Mouse (Mus musculus) thymus, adult 2 months (tissue): Measurements from ENCODE around the gene Ak5.

Source experiments
- CTCF ChIP-seq: fragments of 200-500 bp; IDR thresholded peaks from 2 replicates; pipeline ENCODE4 v1.5.1; 2012; ENCODE audit warnings: mild to moderate bottlenecking, control low read depth, low read length, moderate library complexity, borderline replicate concordance; ENCODE audit not compliant: control insufficient read depth, poor library complexity, insufficient read depth; ENCODE audit errors: extremely low read depth
- POLR2A ChIP-seq: fragments of 200-500 bp; IDR thresholded peaks from 2 replicates; pipeline ENCODE4 v1.6.1; 2012; ENCODE audit warnings: mild to moderate bottlenecking, low read length, control low read depth, moderate library complexity; ENCODE audit not compliant: control insufficient read depth, poor library complexity, insufficient read depth; ENCODE audit errors: extremely low read depth

DNA sequence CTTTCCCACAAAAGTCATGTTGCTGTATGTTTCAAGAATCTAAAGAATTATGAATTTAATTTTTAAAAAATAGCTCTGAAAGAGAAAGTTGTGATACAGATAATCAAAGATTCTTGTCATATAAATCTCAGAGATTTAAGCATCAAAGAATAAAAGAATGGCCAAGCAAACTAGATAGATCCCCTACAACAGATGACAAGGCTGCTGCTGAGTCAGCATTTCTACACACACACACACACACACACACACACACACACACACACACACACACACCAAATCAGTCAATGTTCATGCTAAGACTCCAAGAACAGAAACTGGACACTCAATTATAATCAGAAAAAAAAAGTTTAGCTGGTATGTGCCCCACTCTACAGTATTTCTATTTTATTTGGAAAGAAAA, 85.1 kb downstream of the Ak5 start:
- TF ChIP-seq CTCF (no peak), POLR2A (no peak)
